Mouse (Mus musculus) G1E (cell line): ENCODE measurements around the gene Chmp4b. TPM values are rescaled to one million over a fixed set of nuclear protein-coding genes. Genes with fewer than 3 reads are reported as not detected.

Source experiments
- ATAC-seq: 2 replicates; pipeline ENCODE4 v1.8.0; 2016; ENCODE audit warnings: mild to moderate bottlenecking; ENCODE audit not compliant: insufficient number of reproducible peaks, poor library complexity, low FRiP score, severe bottlenecking; ENCODE audit errors: extremely low read depth
- DNase-seq: peaks from one replicate; pipeline ENCODE4 v3.0.0; 2012; ENCODE audit warnings: low spot score
- H3K27me3 ChIP-seq: 2 replicates; pipeline ENCODE4 v1.6.1; 2012; ENCODE audit warnings: mild to moderate bottlenecking, low read length, inconsistent platforms; ENCODE audit not compliant: insufficient read depth
- H3K36me3 ChIP-seq: replicated peaks from 2 replicates; pipeline ENCODE3; 2012; ENCODE audit warnings: mild to moderate bottlenecking, inconsistent platforms
- H3K4me1 ChIP-seq: 2 replicates; pipeline ENCODE4 v1.6.1; 2012; ENCODE audit warnings: low read depth, low read length, inconsistent platforms, mixed read lengths; ENCODE audit not compliant: insufficient read depth
- H3K4me3 ChIP-seq: 2 replicates; pipeline ENCODE4 v1.5.1; 2012; ENCODE audit warnings: low read depth, mild to moderate bottlenecking, inconsistent platforms, low read length, moderate library complexity, mixed read lengths
- H3K9me3 ChIP-seq: replicated peaks from 2 replicates; pipeline ENCODE4 v1.6.1; 2012; ENCODE audit warnings: inconsistent platforms
- CTCF ChIP-seq: IDR thresholded peaks from 2 replicates; pipeline ENCODE4 v1.5.1; 2012; ENCODE audit warnings: low read depth, low read length, inconsistent platforms, mixed read lengths
- GATA1 ChIP-seq: IDR thresholded peaks from 2 replicates; pipeline ENCODE4 v1.6.1; 2012; ENCODE audit warnings: borderline replicate concordance, low read length, inconsistent platforms, mixed read lengths
- GATA2 ChIP-seq: IDR thresholded peaks from 2 replicates; pipeline ENCODE4 v1.6.1; 2012; ENCODE audit warnings: low read depth, low read length, inconsistent platforms, borderline replicate concordance
- POLR2AphosphoS5 ChIP-seq: IDR thresholded peaks from 2 replicates; pipeline ENCODE4 v1.6.1; 2012; ENCODE audit warnings: low read depth, low read length, inconsistent platforms; ENCODE audit not compliant: insufficient replicate concordance
- TAL1 ChIP-seq: conservative IDR thresholded peaks from 2 replicates; pipeline ENCODE4 v1.6.1; 2012; ENCODE audit warnings: low read depth, low read length, inconsistent platforms, mixed read lengths
- polyA plus RNA-seq: library from polyadenylated mRNA; stranded (reverse); fragments of >175 nt; gene quantifications from 2 replicates; pipeline ENCODE4 v1.2.3, GENCODE M21; 2012
- total RNA-seq, 2 experiments: library from RNA; stranded (forward) in 1 of 2; stranded (reverse) in 1 of 2; fragments of 200-1000 nt in 1 of 2; fragments of >200 nt in 1 of 2; fragmentation: Nextera tagmentation in 1 of 2; gene quantifications; 2 replicates each; pipeline ENCODE4 v1.2.3; 2014 to 2017

The Chmp4b gene
- total and polyA plus RNA-seq, 3 experiments = 57.9 to 110 (median 99.8) TPM

DNA sequence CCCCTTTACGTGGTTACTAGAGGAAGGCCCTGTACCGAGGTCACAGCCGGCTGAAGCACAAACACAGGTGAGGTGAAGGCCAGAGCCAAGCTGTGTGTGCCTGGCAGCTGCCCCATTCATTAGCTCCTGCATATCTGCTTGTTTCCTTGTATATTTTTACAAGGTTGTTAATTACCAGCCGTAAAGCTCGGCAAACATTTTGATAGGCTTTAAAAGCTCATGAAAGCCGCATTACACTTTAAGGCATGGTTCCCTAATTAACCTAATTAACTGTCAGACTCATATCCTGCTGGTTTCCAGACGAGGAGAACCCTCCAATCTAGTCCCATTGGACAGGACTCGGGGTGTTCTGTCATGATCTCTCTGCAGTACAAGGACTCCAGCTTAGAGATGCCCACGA, 83.5 kb downstream of the Chmp4b start:
- no peak for DNase-seq
- H3K4me3 ChIP-seq = no peak overlapping the region
- no peaks in the 10 kb centered on the region for H3K36me3 ChIP-seq
- ATAC-seq = no peak
- H3K27me3 ChIP-seq = peaks cover 38% of the 10 kb centered on the region
- peaks cover 3% of the 10 kb centered on the region; the same call in 1 of the 2 replicates for H3K4me1 ChIP-seq
- TF ChIP-seq GATA1 (no peak), GATA2 (no peak), CTCF (no peak), POLR2AphosphoS5 (no peak), TAL1 (no peak)
- H3K9me3 ChIP-seq = no peaks in the 10 kb centered on the region

- ATAC-seq = no peak
- Histone ChIP-seq H3K36me3 (no peaks in the 10 kb centered on the region), H3K27me3 (peaks cover 37% of the 10 kb centered on the region), H3K9me3 (no peaks in the 10 kb centered on the region), H3K4me3 (no peak overlapping the region), H3K4me1 (peaks cover 3% of the 10 kb centered on the region; the same call in 1 of the 2 replicates)
- TF ChIP-seq CTCF (no peak), POLR2AphosphoS5 (no peak), GATA1 (no peak), TAL1 (no peak), GATA2 (no peak)
- no peak for DNase-seq
Measured at GRCm38 (mm10) chr2:154735416-154735815, 83.9 kb downstream of the Chmp4b start.

GRCm38 (mm10) chr2:154735986-154736385, 84.5 kb downstream of the Chmp4b start:
- H3K4me3 ChIP-seq = no peak overlapping the region
- TF ChIP-seq POLR2AphosphoS5 = no peak
- no peak for TF ChIP-seq TAL1
- TF ChIP-seq GATA2 = no peak
- no peak for TF ChIP-seq CTCF
- TF ChIP-seq GATA1 = no peak
- no peaks in the 10 kb centered on the region for H3K9me3 ChIP-seq
- H3K36me3 ChIP-seq = no peaks in the 10 kb centered on the region
- peaks cover 36% of the 10 kb centered on the region for H3K27me3 ChIP-seq
- peaks cover 3% of the 10 kb centered on the region; the same call in 1 of the 2 replicates for H3K4me1 ChIP-seq
- ATAC-seq = no peak
- DNase-seq = no peak

DNA sequence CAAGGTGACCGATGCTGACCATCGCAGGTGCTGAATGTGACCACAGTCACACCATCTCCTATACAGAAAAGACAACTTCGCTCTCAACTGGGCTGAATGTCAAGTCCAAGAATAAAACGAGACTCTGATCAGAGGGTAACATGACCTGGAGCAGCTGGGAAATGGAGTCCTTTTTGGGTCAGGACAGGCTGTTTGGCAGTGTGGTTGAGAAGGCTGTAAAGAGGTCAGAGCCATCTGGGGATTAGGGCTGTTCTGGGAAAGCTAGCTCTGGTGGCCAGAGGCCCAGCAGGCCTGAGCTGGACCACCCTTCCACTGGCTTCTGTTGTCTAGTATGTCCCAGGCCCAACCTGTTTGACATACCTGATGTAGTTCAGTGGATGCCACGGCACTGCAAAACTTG, 87.1 kb downstream of the Chmp4b start:
- Histone ChIP-seq H3K4me3 (no peak overlapping the region), H3K9me3 (no peaks in the 10 kb centered on the region), H3K27me3 (peaks cover 47% of the 10 kb centered on the region), H3K36me3 (no peaks in the 10 kb centered on the region), H3K4me1 (peaks cover 3% of the 10 kb centered on the region; the same call in 1 of the 2 replicates)
- TF ChIP-seq TAL1 (no peak), CTCF (no peak), GATA1 (no peak), POLR2AphosphoS5 (no peak), GATA2 (no peak)
- no peak for DNase-seq
- no peak for ATAC-seq

DNA sequence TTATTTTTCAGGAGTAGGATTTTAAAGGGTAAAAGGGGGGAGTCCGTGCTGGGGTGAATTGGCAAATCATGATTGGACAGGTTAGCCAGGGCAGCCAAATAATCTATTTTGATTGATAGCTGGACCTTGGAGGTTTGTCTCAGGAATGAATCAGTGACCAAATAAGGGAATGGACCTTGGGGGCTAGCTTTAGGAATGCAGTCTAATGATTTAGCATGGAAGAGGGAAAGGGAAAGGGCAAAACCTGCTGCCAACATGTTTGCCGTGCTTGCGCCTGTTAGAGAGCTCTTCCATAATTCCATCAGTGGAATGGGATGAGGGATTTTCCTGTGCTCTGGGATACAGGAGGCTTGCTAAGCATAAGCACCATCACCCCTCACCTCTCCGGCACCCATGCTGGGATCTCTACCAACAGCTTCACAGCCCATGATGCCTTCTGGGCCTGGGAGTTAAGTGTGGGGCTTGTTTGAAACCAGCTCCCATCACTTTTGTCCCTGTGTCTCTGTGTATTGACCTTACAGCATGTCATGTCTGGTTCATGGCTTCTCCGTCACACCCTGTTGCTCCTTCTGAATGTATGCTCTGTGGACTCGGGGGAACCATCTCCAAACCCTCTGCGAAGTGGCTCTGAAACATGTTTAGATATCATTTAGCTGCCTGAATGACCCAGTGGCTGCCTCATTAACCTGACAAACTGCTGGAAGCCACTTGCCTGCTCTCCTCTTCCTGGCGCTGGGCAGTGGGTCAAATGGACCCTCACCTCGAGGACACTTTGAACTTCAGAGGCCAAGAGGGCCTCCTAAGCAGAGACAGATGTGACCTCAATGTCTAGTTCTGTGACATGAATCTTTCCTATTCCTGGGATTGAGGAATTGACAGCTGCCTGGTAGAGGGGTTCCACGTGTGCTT, 91.7 kb downstream of the Chmp4b start:
- no peaks in the 10 kb centered on the region for H3K36me3 ChIP-seq
- no peaks in the 10 kb centered on the region; the same call in 1 of the 2 replicates for H3K9me3 ChIP-seq
- H3K4me1 ChIP-seq = no peaks in the 10 kb centered on the region
- no peak overlapping the region for H3K4me3 ChIP-seq
- TF ChIP-seq GATA1 = no peak
- no peak for TF ChIP-seq POLR2AphosphoS5
- no peak for TF ChIP-seq CTCF
- TF ChIP-seq TAL1 = no peak
- no peak for TF ChIP-seq GATA2
- DNase-seq (no peak), ATAC-seq (no peak)
- H3K27me3 ChIP-seq = peaks cover 51% of the 10 kb centered on the region

GRCm38 (mm10) chr2:154743915-154744314, 92.4 kb downstream of the Chmp4b start:
- no peak for DNase-seq
- no peaks in the 10 kb centered on the region for H3K36me3 ChIP-seq

More at GRCm38 (mm10) chr2:154743915-154744314, 92.4 kb downstream of the Chmp4b start:
- TF ChIP-seq POLR2AphosphoS5 (no peak), GATA2 (no peak), GATA1 (no peak), TAL1 (no peak), CTCF (no peak)
- peaks cover 3% of the 10 kb centered on the region for H3K9me3 ChIP-seq
- peaks cover 48% of the 10 kb centered on the region for H3K27me3 ChIP-seq
- ATAC-seq = no peak
- no peak overlapping the region for H3K4me3 ChIP-seq
- no peaks in the 10 kb centered on the region for H3K4me1 ChIP-seq

Other genes with a start within 250 kb of the Chmp4b start
- not detected in 2 replicates for gene Snta1, start 243.6 kb upstream of the Chmp4b start, total RNA-seq (2014; fragmentation: Nextera tagmentation)
- not detected in 2 replicates for gene Snta1, start 243.6 kb upstream of the Chmp4b start, total RNA-seq (2017)
- gene Snta1, start 243.6 kb upstream of the Chmp4b start, polyA plus RNA-seq = not detected in 2 replicates
- 29.8 and 34.6 TPM in 2 replicates for gene Cbfa2t2, start 215.2 kb upstream of the Chmp4b start, total RNA-seq (2014; fragmentation: Nextera tagmentation)
- gene Cbfa2t2, start 215.2 kb upstream of the Chmp4b start, total RNA-seq (2017) = 13.4 and 13.7 TPM in 2 replicates
- gene Cbfa2t2, start 215.2 kb upstream of the Chmp4b start, polyA plus RNA-seq = 7.3 and 7.8 TPM in 2 replicates
- not detected in 2 replicates for gene 1700003F12Rik, start 104.6 kb upstream of the Chmp4b start, total RNA-seq (2014; fragmentation: Nextera tagmentation)
- gene 1700003F12Rik, start 104.6 kb upstream of the Chmp4b start, total RNA-seq (2017) = not detected in 2 replicates
- gene 1700003F12Rik, start 104.6 kb upstream of the Chmp4b start, polyA plus RNA-seq = 0.13 TPM in 1 of 2 replicates, not detected in the other
- 0.53 TPM in 1 of 2 replicates, not detected in the other for gene Actl10, start 99.9 kb upstream of the Chmp4b start, total RNA-seq (2014; fragmentation: Nextera tagmentation)
- gene Actl10, start 99.9 kb upstream of the Chmp4b start, total RNA-seq (2017) = 0.22 and 0.41 TPM in 2 replicates
- not detected in 2 replicates for gene Actl10, start 99.9 kb upstream of the Chmp4b start, polyA plus RNA-seq
- gene Necab3, start 92.8 kb upstream of the Chmp4b start, total RNA-seq (2014; fragmentation: Nextera tagmentation) = 13.0 and 13.2 TPM in 2 replicates
- gene Necab3, start 92.8 kb upstream of the Chmp4b start, total RNA-seq (2017) = 6.8 and 7.6 TPM in 2 replicates
- 9.8 and 11.6 TPM in 2 replicates for gene Necab3, start 92.8 kb upstream of the Chmp4b start, polyA plus RNA-seq
- gene E2f1, start 81.8 kb upstream of the Chmp4b start, total RNA-seq (2014; fragmentation: Nextera tagmentation) = 31.9 and 32.5 TPM in 2 replicates
- 13.9 and 15.6 TPM in 2 replicates for gene E2f1, start 81.8 kb upstream of the Chmp4b start, total RNA-seq (2017)
- 93.1 and 94.6 TPM in 2 replicates for gene E2f1, start 81.8 kb upstream of the Chmp4b start, polyA plus RNA-seq
- gene Pxmp4, start 48.0 kb upstream of the Chmp4b start, total RNA-seq (2014; fragmentation: Nextera tagmentation) = 20.7 and 22.6 TPM in 2 replicates
- 35.7 and 41.5 TPM in 2 replicates for gene Pxmp4, start 48.0 kb upstream of the Chmp4b start, total RNA-seq (2017)
- gene Pxmp4, start 48.0 kb upstream of the Chmp4b start, polyA plus RNA-seq = 5.4 and 6.2 TPM in 2 replicates
- gene Zfp341, start 38.4 kb upstream of the Chmp4b start, total RNA-seq (2014; fragmentation: Nextera tagmentation) = 5.4 and 7.4 TPM in 2 replicates
- 0.93 TPM in 2 replicates for gene Zfp341, start 38.4 kb upstream of the Chmp4b start, total RNA-seq (2017)
- 10.2 and 11.1 TPM in 2 replicates for gene Zfp341, start 38.4 kb upstream of the Chmp4b start, polyA plus RNA-seq
- not detected in 2 replicates for gene 4930519P11Rik, start 38.3 kb upstream of the Chmp4b start, total RNA-seq (2014; fragmentation: Nextera tagmentation)
- gene 4930519P11Rik, start 38.3 kb upstream of the Chmp4b start, total RNA-seq (2017) = 0.52 TPM in 1 of 2 replicates, not detected in the other
- 1.5 and 1.7 TPM in 2 replicates for gene 4930519P11Rik, start 38.3 kb upstream of the Chmp4b start, polyA plus RNA-seq
- gene Gm14214, start 118.3 kb downstream of the Chmp4b start, total RNA-seq (2014; fragmentation: Nextera tagmentation) = not detected in 2 replicates
- not detected in 2 replicates for gene Gm14214, start 118.3 kb downstream of the Chmp4b start, total RNA-seq (2017)
- not detected in 2 replicates for gene Gm14214, start 118.3 kb downstream of the Chmp4b start, polyA plus RNA-seq
- gene Raly, start 139.4 kb downstream of the Chmp4b start, total RNA-seq (2014; fragmentation: Nextera tagmentation) = 117 and 122 TPM in 2 replicates
- 173 and 196 TPM in 2 replicates for gene Raly, start 139.4 kb downstream of the Chmp4b start, total RNA-seq (2017)
- gene Raly, start 139.4 kb downstream of the Chmp4b start, polyA plus RNA-seq = 597 and 823 TPM in 2 replicates
- not detected in 2 replicates for gene a, start 139.7 kb downstream of the Chmp4b start, total RNA-seq (2014; fragmentation: Nextera tagmentation)
- gene a, start 139.7 kb downstream of the Chmp4b start, total RNA-seq (2017) = not detected in 2 replicates
- 0.15 and 0.44 TPM in 2 replicates for gene a, start 139.7 kb downstream of the Chmp4b start, polyA plus RNA-seq
- 237 and 243 TPM in 2 replicates for gene Eif2s2, start 241.2 kb downstream of the Chmp4b start, total RNA-seq (2014; fragmentation: Nextera tagmentation)
- 132 and 155 TPM in 2 replicates for gene Eif2s2, start 241.2 kb downstream of the Chmp4b start, total RNA-seq (2017)
- 12.7 and 21.4 TPM in 2 replicates for gene Eif2s2, start 241.2 kb downstream of the Chmp4b start, polyA plus RNA-seq